Mouse (Mus musculus): ENCODE results near the gene Clec16a.

- no peak for TF ChIP-seq CTCF (IDR thresholded peaks at IDR 0.05; ENCODE audit: control insufficient read depth, insufficient read depth, low read length)
- TF ChIP-seq POLR2A (IDR thresholded peaks at IDR 0.05; ENCODE audit: borderline replicate concordance, control insufficient read depth, low read depth, low read length), result no peak
Observed at GRCm38 (mm10) chr16:10626116-10626515, 81.0 kb downstream of the Clec16a start.
